Mouse (Mus musculus) forebrain, postnatal 0 days (tissue): ENCODE data around the gene Dgcr2. TPM values are rescaled to one million over a fixed set of nuclear protein-coding genes. Genes with fewer than 3 reads are reported as not detected.

Source experiments
- ATAC-seq: fragments of 200-750 bp; cut with Nextera tagmentation; 2 replicates; pipeline ENCODE4 v1.8.0; 2017; ENCODE audit warnings: mild to moderate bottlenecking, moderate library complexity
- DNase-seq: peaks from one replicate; pipeline ENCODE4 v3.0.0-alpha.2; 2015
- H3K27ac ChIP-seq: fragments of 300-500 bp; sonication (generic); 2 replicates; pipeline ENCODE4 v1.5.1; 2014; ENCODE audit warnings: low read depth, mild to moderate bottlenecking, antibody characterized with exemption, low read length, moderate library complexity, mixed read lengths
- H3K27me3 ChIP-seq: fragments of 300-500 bp; sonication (generic); 2 replicates; pipeline ENCODE4 v1.6.1; 2014; ENCODE audit warnings: mild to moderate bottlenecking, low read length, mixed read lengths; ENCODE audit not compliant: insufficient read depth
- H3K36me3 ChIP-seq: fragments of 300-500 bp; sonication (generic); 2 replicates; pipeline ENCODE4 v1.6.1; 2014; ENCODE audit warnings: mild to moderate bottlenecking, moderate library complexity; ENCODE audit not compliant: insufficient read depth
- H3K4me1 ChIP-seq: fragments of 300-500 bp; sonication (generic); 2 replicates; pipeline ENCODE4 v1.6.1; 2014; ENCODE audit warnings: antibody characterized with exemption; ENCODE audit not compliant: insufficient read depth
- H3K4me2 ChIP-seq: fragments of 300-500 bp; sonication (generic); 2 replicates; pipeline ENCODE4 v1.6.1; 2014; ENCODE audit warnings: low read depth, mild to moderate bottlenecking, moderate library complexity
- H3K4me3 ChIP-seq: fragments of 300-500 bp; sonication (generic); 2 replicates; pipeline ENCODE4 v1.5.1; 2014; ENCODE audit warnings: low read depth, low read length, mixed read lengths
- H3K9ac ChIP-seq: fragments of 300-500 bp; sonication (generic); 2 replicates; pipeline ENCODE4 v1.6.1; 2014; ENCODE audit warnings: mild to moderate bottlenecking
- H3K9me3 ChIP-seq: fragments of 300-500 bp; sonication (generic); 2 replicates; pipeline ENCODE4 v1.6.1; 2016; ENCODE audit warnings: low read length
- CTCF ChIP-seq: sonication (generic); IDR thresholded peaks from 2 replicates; pipeline ENCODE4 v1.5.1; 2016; ENCODE audit warnings: antibody characterized with exemption, control low read depth, low read depth
- WGBS: fragments of 180-500 bp; shearing (Covaris S2); extraction: QIAGEN DNeasy Blood & Tissue Kit; methylation state at CpG from one replicate; pipeline ENCODE4 v1.1.7; 2014; 5-methylcytosine and 5-hydroxymethylcytosine counted together
- polyA plus RNA-seq: library from polyadenylated mRNA; unstranded; fragments of >200 nt; fragmentation: Nextera tagmentation; extraction: Ambion mirVana; gene quantifications from 2 replicates; pipeline ENCODE4 v1.2.1, GENCODE M21; 2015
- total RNA-seq: library from RNA; depleted of rRNA; stranded (reverse); fragments of >200 nt; gene quantifications from 2 replicates; pipeline ENCODE4 v1.2.3, GENCODE M21; 2014

Gene Dgcr2
- total and polyA plus RNA-seq, 2 experiments from 2014 or later, result 90.7 to 139 TPM

GRCm38 (mm10) chr16:17799584-17799983, 98.8 kb downstream of the Dgcr2 start:
- H3K36me3 ChIP-seq, result no peaks in the 10 kb centered on the region
- no peak overlapping the region for H3K4me3 ChIP-seq
- H3K9ac ChIP-seq, result no peak overlapping the region
- H3K9me3 ChIP-seq, result no peaks in the 10 kb centered on the region
- DNase-seq, result no peak
- TF ChIP-seq CTCF, result no peak
- no peak overlapping the region for H3K27ac ChIP-seq
- peaks cover 67% of the 10 kb centered on the region for H3K27me3 ChIP-seq
- ATAC-seq, result no peak
- peaks cover 14% of the 10 kb centered on the region; the same call in 1 of the 2 replicates for H3K4me1 ChIP-seq
- H3K4me2 ChIP-seq, result no peak overlapping the region

- Histone ChIP-seq H3K4me2 (peak overlapping the region; percentile 90), H3K4me3 (peak overlapping the region; percentile 41), H3K4me1 (peaks cover 14% of the 10 kb centered on the region; the same call in 1 of the 2 replicates), H3K9ac (no peak overlapping the region), H3K27ac (no peak overlapping the region), H3K36me3 (no peaks in the 10 kb centered on the region), H3K27me3 (peaks cover 57% of the 10 kb centered on the region), H3K9me3 (no peaks in the 10 kb centered on the region)
- DNase-seq (no peak), ATAC-seq (no peak)
- no peak for TF ChIP-seq CTCF
- WGBS, result 9% methylated on average over 40 of the region's 45 CpGs
These were observed 99.8 kb downstream of the Dgcr2 start for GRCm38 (mm10) chr16:17798321-17799180.

- H3K9ac ChIP-seq, result 0 out of 2 replicates have a peak overlapping the region, but pooled peaks have one; percentile 47
- ATAC-seq, result no peak
These were observed 100.5 kb downstream of the Dgcr2 start for GRCm38 (mm10) chr16:17797812-17798311.

GRCm38 (mm10) chr16:17796971-17797811, 101.2 kb downstream of the Dgcr2 start, which contains the start of gene Scarf2:
TSS of gene Scarf2 (plus strand) at chr16:17797282.
- H3K27me3 ChIP-seq, result peaks cover 44% of the 10 kb centered on the region
- DNase-seq, result no peak
- 2% methylated on average over 49 of the region's 81 CpGs for WGBS
- 0 out of 2 replicates have a peak, but pooled peaks cover 3% of the 10 kb centered on the region for H3K4me1 ChIP-seq
- peak; percentile 30; the same call in 1 of the 2 replicates for ATAC-seq
- no peak within 1 kb of the TSS for H3K27ac ChIP-seq
- peak within 1 kb of the TSS; percentile 41 for H3K4me3 ChIP-seq
- no peaks in the 10 kb centered on the region for H3K9me3 ChIP-seq
- TF ChIP-seq CTCF, result no peak
- H3K4me2 ChIP-seq, result peak within 1 kb of the TSS; percentile 90
- H3K36me3 ChIP-seq, result peaks cover 12% of the 10 kb centered on the region
- peak within 1 kb of the TSS; percentile 47 for H3K9ac ChIP-seq

More at GRCm38 (mm10) chr16:17797812-17798311, 100.5 kb downstream of the Dgcr2 start:
- DNase-seq, result peak; percentile 29
- Histone ChIP-seq H3K4me3 (peak overlapping the region; percentile 41), H3K27me3 (peaks cover 50% of the 10 kb centered on the region), H3K27ac (no peak overlapping the region), H3K4me1 (peaks cover 7% of the 10 kb centered on the region; the same call in 1 of the 2 replicates), H3K9me3 (no peaks in the 10 kb centered on the region), H3K4me2 (peak overlapping the region; percentile 90), H3K36me3 (peaks cover 5% of the 10 kb centered on the region; the same call in 1 of the 2 replicates)
- WGBS, result 6% methylated on average over 29 of the region's 29 CpGs
- TF ChIP-seq CTCF, result no peak

- ATAC-seq (no peak), DNase-seq (no peak)
- peaks cover 18% of the 10 kb centered on the region for H3K36me3 ChIP-seq
- H3K27me3 ChIP-seq, result peaks cover 37% of the 10 kb centered on the region
- peak overlapping the region; percentile 47; the same call in 1 of the 2 replicates for H3K9ac ChIP-seq
- TF ChIP-seq CTCF, result no peak
- no peaks in the 10 kb centered on the region for H3K9me3 ChIP-seq
- no peak overlapping the region for H3K27ac ChIP-seq
- 0 out of 2 replicates have a peak, but pooled peaks cover 3% of the 10 kb centered on the region for H3K4me1 ChIP-seq
- H3K4me2 ChIP-seq, result peak overlapping the region; percentile 90
- H3K4me3 ChIP-seq, result peak overlapping the region; percentile 41
These were observed 101.8 kb downstream of the Dgcr2 start for GRCm38 (mm10) chr16:17796519-17796918.

- no peak for TF ChIP-seq CTCF
- H3K9ac ChIP-seq, result no peak overlapping the region
- H3K4me2 ChIP-seq, result no peak overlapping the region
- no peaks in the 10 kb centered on the region for H3K9me3 ChIP-seq
- H3K27ac ChIP-seq, result no peak overlapping the region
- 68% methylated on average over 5 of the region's 5 CpGs for WGBS
- H3K36me3 ChIP-seq, result peaks cover 27% of the 10 kb centered on the region
- ATAC-seq (no peak), DNase-seq (no peak)
- H3K4me1 ChIP-seq, result 0 out of 2 replicates have a peak, but pooled peaks cover 3% of the 10 kb centered on the region
- no peak overlapping the region for H3K4me3 ChIP-seq
- peaks cover 29% of the 10 kb centered on the region for H3K27me3 ChIP-seq
These were observed 102.7 kb downstream of the Dgcr2 start for GRCm38 (mm10) chr16:17795643-17796042.
